Mouse (Mus musculus) forebrain, embryonic 11.5 days (tissue): ENCODE measurements around the gene Gast. TPM values are rescaled to one million over a fixed set of nuclear protein-coding genes. Genes with fewer than 3 reads are reported as not detected.

Experiments
- ATAC-seq: fragments of 200-750 bp; cut with Nextera tagmentation; replicated peaks from 2 replicates; pipeline ENCODE4 v1.8.0; 2017; ENCODE audit warnings: moderate TSS enrichment; ENCODE audit not compliant: low FRiP score
- DNase-seq: peaks from one replicate; pipeline ENCODE4 v3.0.0-alpha.2; 2017; ENCODE audit warnings: low spot score
- H3K27ac ChIP-seq: fragments of 300-500 bp; sonication (generic); 2 replicates; pipeline ENCODE4 v1.5.1; 2014; ENCODE audit warnings: low read depth, low read length
- H3K27me3 ChIP-seq: fragments of 300-500 bp; sonication (generic); 2 replicates; pipeline ENCODE4 v1.6.1; 2014; ENCODE audit warnings: mild to moderate bottlenecking, low read length, mixed read lengths; ENCODE audit not compliant: control insufficient read depth, insufficient read depth
- H3K36me3 ChIP-seq: fragments of 300-500 bp; sonication (generic); 2 replicates; pipeline ENCODE4 v1.6.1; 2014; ENCODE audit warnings: mild to moderate bottlenecking, low read length, moderate library complexity, mixed read lengths; ENCODE audit not compliant: control insufficient read depth, insufficient read depth
- H3K4me1 ChIP-seq: fragments of 300-500 bp; sonication (generic); replicated peaks from 2 replicates; pipeline ENCODE4 v1.6.1; 2014; ENCODE audit warnings: low read length, mixed read lengths; ENCODE audit not compliant: control insufficient read depth, insufficient read depth
- H3K4me2 ChIP-seq: fragments of 300-500 bp; sonication (generic); 2 replicates; pipeline ENCODE4 v1.6.1; 2014; ENCODE audit warnings: low read depth, mild to moderate bottlenecking, low read length, moderate library complexity, mixed read lengths; ENCODE audit not compliant: severe bottlenecking
- H3K4me3 ChIP-seq: fragments of 300-500 bp; sonication (generic); 2 replicates; pipeline ENCODE4 v1.5.1; 2014; ENCODE audit warnings: low read depth, low read length
- H3K9ac ChIP-seq: fragments of 300-500 bp; sonication (generic); 2 replicates; pipeline ENCODE4 v1.6.1; 2014; ENCODE audit warnings: low read length
- H3K9me3 ChIP-seq: fragments of 300-500 bp; sonication (generic); 2 replicates; pipeline ENCODE4 v1.6.1; 2016; ENCODE audit warnings: low read length, mixed read lengths; ENCODE audit not compliant: control insufficient read depth
- WGBS: fragments of 180-500 bp; shearing (Covaris S2); extraction: QIAGEN DNeasy Blood & Tissue Kit; methylation state at CpG from one replicate; pipeline ENCODE4 v1.1.7; 2014; 5-methylcytosine and 5-hydroxymethylcytosine counted together
- polyA plus RNA-seq: library from polyadenylated mRNA; unstranded; fragments of >200 nt; fragmentation: Nextera tagmentation; extraction: Ambion mirVana; gene quantifications from 2 replicates; pipeline ENCODE4 v1.2.1, GENCODE M21; 2014

Gene Gast
- polyA plus RNA-seq, 1 experiment from 2014 or later: 0.79 TPM

- no peak overlapping the region for H3K4me3 ChIP-seq
- WGBS: 94% methylated on average over 4 of the region's 4 CpGs
- no peaks in the 10 kb centered on the region for H3K36me3 ChIP-seq
- DNase-seq (no peak), ATAC-seq (no peak)
- H3K4me1 ChIP-seq: no peaks in the 10 kb centered on the region
- no peak overlapping the region for H3K4me2 ChIP-seq
- no peaks in the 10 kb centered on the region for H3K9me3 ChIP-seq
- H3K27ac ChIP-seq: no peak overlapping the region
- H3K27me3 ChIP-seq: no peaks in the 10 kb centered on the region
- H3K9ac ChIP-seq: no peak overlapping the region
Observed at GRCm38 (mm10) chr11:100376005-100376404, 41.8 kb downstream of the Gast start.

DNA sequence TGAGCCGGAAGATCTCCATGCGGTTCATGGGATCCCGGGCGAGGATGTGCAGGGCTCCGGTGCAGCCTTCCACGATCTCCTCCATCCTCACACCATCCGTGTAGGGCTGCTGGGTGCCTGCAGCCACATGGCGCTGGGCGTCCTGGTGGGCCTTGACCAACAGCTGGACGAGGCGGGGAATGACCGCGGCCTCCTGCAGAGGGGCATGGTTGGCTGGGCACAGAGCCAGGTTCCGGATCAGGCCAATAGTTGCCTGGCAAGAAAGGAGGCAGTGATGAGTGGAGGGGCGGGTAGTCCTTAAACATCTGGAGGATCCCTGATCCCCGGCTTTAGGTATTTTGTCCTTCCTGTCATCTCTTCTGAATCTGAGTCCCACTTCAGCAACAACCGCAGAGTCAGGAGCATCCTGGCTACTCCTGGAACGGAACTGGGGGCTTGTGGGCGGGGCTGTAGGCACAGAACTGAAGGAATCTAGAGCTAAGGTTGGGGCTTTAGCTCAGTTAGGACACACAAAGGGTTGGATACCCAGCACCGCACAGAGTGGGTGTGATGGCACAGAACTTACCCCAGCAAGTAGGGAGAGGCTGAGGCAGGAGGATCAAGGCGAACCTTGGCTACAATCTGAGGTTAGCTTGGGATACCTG lies 42.7 kb downstream of the Gast start:
- Histone ChIP-seq H3K9me3 (no peaks in the 10 kb centered on the region), H3K4me1 (no peaks in the 10 kb centered on the region), H3K27ac (no peak overlapping the region), H3K4me2 (no peak overlapping the region), H3K36me3 (no peaks in the 10 kb centered on the region), H3K4me3 (no peak overlapping the region), H3K9ac (no peak overlapping the region), H3K27me3 (no peaks in the 10 kb centered on the region)
- DNase-seq (no peak), ATAC-seq (no peak)
- WGBS: 93% methylated on average over 21 of the region's 21 CpGs

DNA sequence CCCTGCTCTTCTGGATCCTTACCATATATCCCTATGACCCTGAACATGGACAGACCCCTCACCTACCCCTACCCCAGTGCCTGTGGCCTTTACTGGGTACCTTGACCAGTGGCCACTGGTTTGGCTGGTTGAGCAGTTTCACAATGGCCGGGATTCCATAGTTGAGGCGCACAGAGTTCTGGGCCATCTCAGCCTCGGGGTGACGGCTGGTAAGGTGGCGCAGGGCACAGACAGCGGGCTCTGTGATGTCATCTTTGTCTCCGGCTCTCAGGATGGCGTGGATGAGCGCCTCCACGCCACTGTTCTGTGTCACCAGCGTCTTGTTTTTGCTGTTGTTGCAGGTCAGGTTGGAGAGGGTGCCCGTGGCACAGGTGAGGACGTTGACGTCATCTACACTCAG lies 43.8 kb downstream of the Gast start:
- Histone ChIP-seq H3K4me1 (no peaks in the 10 kb centered on the region), H3K4me3 (no peak overlapping the region), H3K36me3 (no peaks in the 10 kb centered on the region), H3K4me2 (no peak overlapping the region), H3K9ac (no peak overlapping the region), H3K9me3 (no peaks in the 10 kb centered on the region), H3K27ac (no peak overlapping the region), H3K27me3 (no peaks in the 10 kb centered on the region)
- DNase-seq (no peak), ATAC-seq (no peak)
- 96% methylated on average over 14 of the region's 14 CpGs for WGBS

DNA sequence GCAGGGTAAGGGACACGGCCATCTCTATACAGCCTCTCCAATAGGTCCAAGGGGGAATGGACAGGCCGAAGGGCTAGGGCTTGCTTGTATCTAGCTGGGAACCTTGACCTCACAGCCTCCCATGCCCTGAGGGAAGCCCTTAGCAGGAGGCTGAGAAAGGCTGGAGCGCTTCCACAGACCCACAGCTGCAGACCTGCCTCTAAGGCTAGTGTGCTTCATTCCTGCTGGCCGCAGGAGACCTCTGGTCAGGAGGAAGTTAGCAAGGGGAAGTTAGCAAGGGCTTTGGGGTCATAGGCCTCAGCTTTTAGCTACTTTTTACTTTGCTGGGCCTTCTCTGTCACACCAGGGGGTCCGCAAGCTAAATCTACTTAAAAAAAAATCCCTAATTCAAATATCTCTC lies 44.2 kb downstream of the Gast start:
- WGBS: 89% methylated on average over 5 of the region's 5 CpGs
- no peaks in the 10 kb centered on the region for H3K36me3 ChIP-seq
- H3K27ac ChIP-seq: no peak overlapping the region
- no peaks in the 10 kb centered on the region for H3K9me3 ChIP-seq
- no peaks in the 10 kb centered on the region for H3K27me3 ChIP-seq
- no peak overlapping the region for H3K4me2 ChIP-seq
- H3K9ac ChIP-seq: no peak overlapping the region
- DNase-seq: no peak
- ATAC-seq: no peak
- no peak overlapping the region for H3K4me3 ChIP-seq
- no peaks in the 10 kb centered on the region for H3K4me1 ChIP-seq

DNA sequence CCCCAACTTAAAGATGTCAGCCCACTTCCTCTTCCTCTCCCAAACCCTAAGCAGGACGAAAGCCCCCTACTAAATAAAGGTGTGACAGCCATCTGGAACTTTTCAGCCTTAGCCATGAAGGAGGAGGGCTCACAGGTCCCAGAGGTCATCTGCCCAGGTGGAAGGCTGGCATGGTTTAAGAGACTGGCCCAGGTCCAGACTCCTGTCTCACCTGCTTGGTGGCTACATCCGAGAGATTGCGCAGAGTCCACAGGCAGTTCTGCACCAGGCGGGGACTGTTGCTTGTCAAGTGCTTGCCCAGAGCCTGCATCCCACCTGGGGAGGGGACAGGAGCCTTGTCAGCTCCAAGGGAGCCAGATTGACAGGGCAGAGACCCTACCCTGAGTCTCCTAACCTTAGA lies 45.1 kb downstream of the Gast start:
- Histone ChIP-seq H3K4me3 (no peak overlapping the region), H3K9ac (no peak overlapping the region), H3K9me3 (no peaks in the 10 kb centered on the region), H3K27me3 (no peaks in the 10 kb centered on the region), H3K36me3 (no peaks in the 10 kb centered on the region), H3K4me1 (no peaks in the 10 kb centered on the region), H3K27ac (no peak overlapping the region), H3K4me2 (no peak overlapping the region)
- 89% methylated on average over 4 of the region's 4 CpGs for WGBS
- DNase-seq: no peak
- no peak for ATAC-seq

DNA sequence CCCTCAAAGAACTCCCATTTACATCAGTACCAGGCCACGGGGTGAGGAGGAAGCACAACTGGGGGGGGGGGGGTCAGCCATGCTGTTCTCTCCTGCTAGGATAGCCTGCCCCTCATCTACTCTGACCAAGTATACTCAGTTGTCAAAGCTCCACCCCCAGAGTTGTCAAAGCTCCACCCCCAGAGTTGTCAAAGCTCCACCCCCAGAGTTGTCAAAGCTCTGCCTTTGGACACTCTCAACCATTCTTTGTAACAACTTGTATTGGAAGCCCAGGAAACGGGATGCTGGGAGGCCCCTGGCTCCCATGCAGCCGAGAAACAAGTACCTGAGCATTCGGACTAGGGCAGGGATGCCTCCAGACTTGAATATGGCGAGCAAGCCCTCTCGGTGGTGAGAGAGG lies 48.5 kb downstream of the Gast start:
- Histone ChIP-seq H3K36me3 (no peaks in the 10 kb centered on the region), H3K9me3 (no peaks in the 10 kb centered on the region), H3K4me3 (no peak overlapping the region), H3K4me1 (no peaks in the 10 kb centered on the region), H3K27ac (no peak overlapping the region), H3K27me3 (no peaks in the 10 kb centered on the region), H3K9ac (no peak overlapping the region), H3K4me2 (no peak overlapping the region)
- DNase-seq (no peak), ATAC-seq (no peak)
- whole genome bisulfite sequencing: 79% methylated on average over 6 of the region's 6 CpGs

DNA sequence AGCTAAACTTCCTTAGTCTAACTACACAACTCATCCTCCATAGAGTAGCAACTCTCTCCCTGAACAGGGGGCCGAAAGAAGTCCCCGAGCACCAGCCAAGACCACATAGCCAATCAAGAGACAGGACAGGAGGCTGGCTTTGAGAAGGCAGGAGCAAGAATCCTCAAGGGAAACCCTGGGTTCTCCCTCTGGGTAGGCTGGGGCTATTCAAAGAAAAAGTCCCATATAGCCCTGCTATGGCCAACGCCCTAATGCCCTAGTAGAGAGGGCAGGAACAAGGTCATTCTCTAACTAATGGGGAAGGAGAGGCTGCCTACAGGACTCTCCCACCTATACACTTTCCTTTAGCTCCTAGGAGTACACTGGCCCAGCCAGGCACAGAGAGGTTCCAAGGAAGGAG lies 50.8 kb downstream of the Gast start:
- H3K9ac ChIP-seq: no peak overlapping the region
- H3K4me2 ChIP-seq: no peak overlapping the region
- ATAC-seq (no peak), DNase-seq (no peak)
- no peak overlapping the region for H3K4me3 ChIP-seq
- H3K27ac ChIP-seq: no peak overlapping the region
- no peaks in the 10 kb centered on the region for H3K9me3 ChIP-seq
- WGBS: 89% methylated on average over 3 of the region's 3 CpGs
- no peaks in the 10 kb centered on the region for H3K36me3 ChIP-seq
- no peaks in the 10 kb centered on the region for H3K27me3 ChIP-seq
- no peaks in the 10 kb centered on the region for H3K4me1 ChIP-seq

DNA sequence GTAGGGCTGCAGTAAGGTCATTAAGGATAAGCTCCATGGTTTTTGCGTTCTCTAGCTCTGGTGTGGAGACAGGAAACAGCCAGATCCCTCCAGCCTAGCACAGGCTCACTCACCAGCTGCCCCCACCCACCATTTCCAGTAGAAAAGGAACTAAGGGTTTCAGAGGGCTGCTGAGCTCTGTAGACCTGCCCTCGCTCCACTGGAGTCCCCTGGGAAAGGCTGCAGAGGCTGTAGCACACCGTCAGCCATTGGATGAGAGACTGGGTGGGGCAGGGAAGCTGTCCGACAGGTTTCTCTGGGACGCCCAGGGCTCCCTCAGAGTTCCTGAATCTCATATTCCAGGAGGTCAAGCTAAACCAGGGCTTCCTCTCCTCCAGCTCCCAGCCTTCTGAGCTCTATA lies 52.4 kb downstream of the Gast start:
- Histone ChIP-seq H3K4me1 (no peaks in the 10 kb centered on the region), H3K27ac (no peak overlapping the region), H3K9ac (no peak overlapping the region), H3K4me3 (no peak overlapping the region), H3K36me3 (no peaks in the 10 kb centered on the region), H3K9me3 (no peaks in the 10 kb centered on the region), H3K4me2 (no peak overlapping the region), H3K27me3 (no peaks in the 10 kb centered on the region)
- DNase-seq: no peak
- WGBS: 49% methylated on average over 5 of the region's 5 CpGs
- no peak for ATAC-seq
